Mouse (Mus musculus) kidney, postnatal 0 days (tissue): ENCODE measurements around the gene Sh2d1b2. TPM values are rescaled to one million over a fixed set of nuclear protein-coding genes. Genes with fewer than 3 reads are reported as not detected.

Source experiments
- ATAC-seq: fragments of 200-750 bp; cut with Nextera tagmentation; replicated peaks from 2 replicates; pipeline ENCODE4 v1.8.0; 2017; ENCODE audit warnings: low read depth, moderate number of reproducible peaks, moderate TSS enrichment, moderate library complexity; ENCODE audit not compliant: low FRiP score
- DNase-seq: peaks from one replicate; pipeline ENCODE4 v3.0.0-alpha.2; 2016; ENCODE audit warnings: low spot score
- H3K27ac ChIP-seq: fragments of 300-500 bp; sonication (generic); 2 replicates; pipeline ENCODE4 v1.5.1; 2014; ENCODE audit warnings: mild to moderate bottlenecking
- H3K27me3 ChIP-seq: fragments of 300-500 bp; sonication (generic); 2 replicates; pipeline ENCODE4 v1.6.1; 2014; ENCODE audit warnings: low read length, mixed read lengths; ENCODE audit not compliant: insufficient read depth
- H3K36me3 ChIP-seq: fragments of 300-500 bp; sonication (generic); 2 replicates; pipeline ENCODE4 v1.6.1; 2014; ENCODE audit warnings: low read length, mixed read lengths; ENCODE audit not compliant: insufficient read depth
- H3K4me1 ChIP-seq: fragments of 300-500 bp; sonication (generic); replicated peaks from 2 replicates; pipeline ENCODE4 v1.6.1; 2014; ENCODE audit warnings: antibody characterized with exemption, low read length, mixed read lengths; ENCODE audit not compliant: insufficient read depth
- H3K4me2 ChIP-seq: fragments of 300-500 bp; sonication (generic); 2 replicates; pipeline ENCODE4 v1.6.1; 2014; ENCODE audit warnings: mild to moderate bottlenecking, low read length, moderate library complexity, mixed read lengths
- H3K4me3 ChIP-seq: fragments of 300-500 bp; sonication (generic); replicated peaks from 2 replicates; pipeline ENCODE4 v1.5.1; 2014; ENCODE audit warnings: low read depth, low read length
- H3K9ac ChIP-seq: fragments of 300-500 bp; sonication (generic); 2 replicates; pipeline ENCODE4 v1.6.1; 2014; ENCODE audit warnings: low read depth, low read length
- H3K9me3 ChIP-seq: fragments of 300-500 bp; sonication (generic); replicated peaks from 2 replicates; pipeline ENCODE4 v1.6.1; 2016; ENCODE audit warnings: low read length, inconsistent platforms, mixed read lengths
- CTCF ChIP-seq: IDR thresholded peaks from 2 replicates; pipeline ENCODE4 v1.5.1; 2016; ENCODE audit warnings: antibody characterized with exemption, low read depth, mild to moderate bottlenecking, moderate library complexity
- WGBS: fragments of 180-500 bp; shearing (Covaris S2); extraction: QIAGEN DNeasy Blood & Tissue Kit; methylation state at CpG from one replicate; pipeline ENCODE4 v1.1.7; 2014; 5-methylcytosine and 5-hydroxymethylcytosine counted together
- polyA plus RNA-seq: library from polyadenylated mRNA; unstranded; fragments of >200 nt; fragmentation: Nextera tagmentation; extraction: Ambion mirVana; gene quantifications from 2 replicates; pipeline ENCODE4 v1.2.1, GENCODE M21; 2015

Gene Sh2d1b2
- polyA plus RNA-seq, 1 experiment from 2014 or later, result not detected

DNA sequence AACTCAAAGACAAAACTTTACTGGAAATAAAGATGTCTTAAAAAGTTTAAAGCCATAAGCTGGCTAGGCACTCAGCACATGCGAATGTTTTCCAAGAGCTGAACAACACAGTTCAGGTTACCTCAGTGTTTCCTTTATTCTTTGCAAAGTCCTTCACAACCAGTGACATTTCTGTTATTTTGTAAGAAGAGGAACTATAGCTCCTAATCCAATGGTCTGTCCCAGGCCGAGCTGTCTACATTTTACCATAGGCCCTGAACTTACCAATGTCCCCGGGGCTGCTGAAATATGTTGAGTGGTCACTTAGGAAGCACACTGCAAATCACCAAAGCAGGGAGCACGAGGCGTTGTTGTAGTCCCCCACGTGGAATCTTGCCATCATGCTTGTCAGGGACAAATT lies 37.7 kb downstream of the Sh2d1b2 start:
- ATAC-seq, result no peak
- WGBS, result 75% methylated on average over 6 of the region's 6 CpGs
- no peak overlapping the region for H3K4me3 ChIP-seq
- H3K4me1 ChIP-seq, result no peaks in the 10 kb centered on the region
- no peaks in the 10 kb centered on the region for H3K36me3 ChIP-seq
- no peak for DNase-seq
- TF ChIP-seq CTCF, result no peak
- H3K27me3 ChIP-seq, result no peaks in the 10 kb centered on the region
- no peak overlapping the region for H3K9ac ChIP-seq
- no peaks in the 10 kb centered on the region for H3K9me3 ChIP-seq
- H3K4me2 ChIP-seq, result no peak overlapping the region
- no peak overlapping the region for H3K27ac ChIP-seq

DNA sequence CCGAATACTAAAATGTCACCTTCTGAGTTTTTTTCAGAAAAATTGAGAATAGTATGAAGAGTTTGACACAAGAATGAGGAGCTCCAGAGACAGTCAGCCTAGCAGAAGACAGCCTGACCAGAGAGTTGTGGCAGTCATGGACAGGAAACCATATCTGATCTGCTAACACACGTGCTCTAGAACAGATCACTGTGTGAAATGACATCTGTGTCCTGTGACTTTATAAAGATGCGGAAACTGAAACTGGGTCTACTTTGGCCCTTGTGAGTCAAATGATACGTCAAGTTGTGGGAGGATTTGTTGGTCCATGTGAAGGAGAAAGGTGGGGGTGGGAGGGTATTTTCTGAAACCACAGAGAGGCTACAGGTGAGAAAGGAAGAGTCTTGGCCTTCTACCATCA lies 38.1 kb downstream of the Sh2d1b2 start:
- no peaks in the 10 kb centered on the region for H3K9me3 ChIP-seq
- no peak overlapping the region for H3K27ac ChIP-seq
- H3K4me1 ChIP-seq, result no peaks in the 10 kb centered on the region
- no peak for TF ChIP-seq CTCF
- H3K27me3 ChIP-seq, result no peaks in the 10 kb centered on the region
- no peak for ATAC-seq
- no peak for DNase-seq
- 58% methylated on average over 4 of the region's 4 CpGs for WGBS
- no peak overlapping the region for H3K4me2 ChIP-seq
- no peak overlapping the region for H3K4me3 ChIP-seq
- no peaks in the 10 kb centered on the region for H3K36me3 ChIP-seq
- H3K9ac ChIP-seq, result no peak overlapping the region

DNA sequence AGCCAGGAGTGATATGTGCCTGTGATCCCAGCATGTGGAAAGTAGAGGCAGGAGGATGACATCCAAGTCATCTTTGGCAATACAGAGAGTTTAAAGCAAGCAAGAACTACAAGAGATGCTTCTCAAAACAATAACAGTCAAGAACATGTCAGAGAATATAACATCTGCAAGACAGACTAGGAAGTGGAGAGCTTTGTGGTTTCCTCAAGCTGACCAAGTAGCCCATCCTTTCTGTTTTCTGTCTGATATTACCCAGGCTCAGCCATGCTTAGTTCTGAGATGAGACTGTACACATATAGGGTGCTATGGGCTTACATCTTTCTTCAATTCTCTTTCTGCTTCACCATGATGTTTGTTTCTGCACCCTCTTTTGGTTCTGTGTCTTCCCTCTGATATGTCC lies 40.7 kb downstream of the Sh2d1b2 start:
- TF ChIP-seq CTCF, result no peak
- Histone ChIP-seq H3K4me2 (no peak overlapping the region), H3K36me3 (no peaks in the 10 kb centered on the region), H3K9ac (no peak overlapping the region), H3K9me3 (no peaks in the 10 kb centered on the region), H3K27ac (no peak overlapping the region), H3K4me3 (no peak overlapping the region), H3K4me1 (no peaks in the 10 kb centered on the region), H3K27me3 (no peaks in the 10 kb centered on the region)
- ATAC-seq (no peak), DNase-seq (no peak)

DNA sequence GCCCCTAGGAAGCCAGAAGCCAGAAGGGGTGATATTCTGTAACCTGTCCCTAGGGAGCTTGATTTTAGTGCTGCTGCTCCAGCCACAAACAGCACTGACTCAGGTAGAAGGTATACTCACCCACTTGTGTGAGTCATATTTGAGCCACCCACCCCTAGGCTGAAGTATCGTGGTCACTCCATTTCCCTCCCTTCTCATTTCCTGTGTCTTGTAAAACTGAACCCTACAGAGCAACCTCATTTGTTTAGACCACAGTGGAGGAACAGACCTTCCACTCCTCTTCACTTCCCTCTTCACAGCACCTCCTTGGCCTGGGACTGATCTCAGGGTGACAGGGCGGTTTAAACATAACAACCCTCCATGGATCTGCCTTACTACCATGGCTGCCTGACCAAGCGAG lies 44.5 kb downstream of the Sh2d1b2 start, which contains the start of gene Sh2d1b1:
Sh2d1b1 (plus strand) TSS at position 305 of the 400 bp plus-strand sequence.
- Histone ChIP-seq H3K4me3 (no peak within 1 kb of the TSS), H3K27ac (no peak within 1 kb of the TSS), H3K36me3 (no peaks in the 10 kb centered on the region), H3K27me3 (no peaks in the 10 kb centered on the region), H3K4me2 (no peak within 1 kb of the TSS), H3K9ac (no peak within 1 kb of the TSS), H3K4me1 (no peaks in the 10 kb centered on the region), H3K9me3 (no peaks in the 10 kb centered on the region)
- TF ChIP-seq CTCF, result no peak
- DNase-seq (no peak), ATAC-seq (no peak)
- WGBS, result 72% methylated on average over 2 of the region's 3 CpGs

DNA sequence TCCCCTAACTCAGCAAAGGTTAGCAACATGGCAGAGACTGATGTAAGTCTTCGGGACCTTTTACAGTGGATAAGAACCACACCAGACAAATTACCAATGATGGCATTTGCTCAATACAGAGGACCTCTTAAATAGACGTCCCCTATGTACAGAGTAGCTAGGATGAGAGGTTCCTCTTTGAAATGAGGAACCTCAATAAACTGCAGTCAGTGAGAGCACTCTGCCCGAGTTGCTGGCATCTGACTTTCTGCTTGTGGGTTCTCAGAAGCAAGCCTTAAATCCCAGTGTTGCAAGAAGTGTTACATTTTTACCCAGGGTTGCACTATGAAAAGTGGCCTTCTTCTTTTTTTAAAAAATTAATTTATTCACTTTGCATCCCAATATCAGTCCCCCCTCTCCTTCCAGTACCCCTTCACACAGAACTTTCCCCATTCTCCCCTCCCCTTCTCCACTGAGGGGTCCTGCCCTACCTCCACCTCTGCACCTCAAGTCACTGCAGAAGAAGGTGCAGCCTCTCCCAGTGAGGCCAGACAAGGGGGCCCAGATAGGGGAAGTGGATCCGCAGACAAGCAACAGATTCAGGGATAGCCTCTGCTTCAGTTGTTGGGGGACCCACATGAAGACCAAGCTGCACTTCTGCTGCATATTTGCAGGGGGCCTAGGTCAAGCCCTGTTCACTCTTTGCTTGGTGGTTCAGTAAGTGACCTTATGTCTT lies 50.0 kb downstream of the Sh2d1b2 start:
- Histone ChIP-seq H3K4me3 (no peak overlapping the region), H3K9ac (no peak overlapping the region), H3K9me3 (no peaks in the 10 kb centered on the region), H3K27me3 (no peaks in the 10 kb centered on the region), H3K4me2 (no peak overlapping the region), H3K27ac (no peak overlapping the region), H3K36me3 (no peaks in the 10 kb centered on the region), H3K4me1 (no peaks in the 10 kb centered on the region)
- ATAC-seq, result no peak
- DNase-seq, result no peak
- TF ChIP-seq CTCF, result no peak
- WGBS, result 67% methylated on average over 4 of the region's 4 CpGs

DNA sequence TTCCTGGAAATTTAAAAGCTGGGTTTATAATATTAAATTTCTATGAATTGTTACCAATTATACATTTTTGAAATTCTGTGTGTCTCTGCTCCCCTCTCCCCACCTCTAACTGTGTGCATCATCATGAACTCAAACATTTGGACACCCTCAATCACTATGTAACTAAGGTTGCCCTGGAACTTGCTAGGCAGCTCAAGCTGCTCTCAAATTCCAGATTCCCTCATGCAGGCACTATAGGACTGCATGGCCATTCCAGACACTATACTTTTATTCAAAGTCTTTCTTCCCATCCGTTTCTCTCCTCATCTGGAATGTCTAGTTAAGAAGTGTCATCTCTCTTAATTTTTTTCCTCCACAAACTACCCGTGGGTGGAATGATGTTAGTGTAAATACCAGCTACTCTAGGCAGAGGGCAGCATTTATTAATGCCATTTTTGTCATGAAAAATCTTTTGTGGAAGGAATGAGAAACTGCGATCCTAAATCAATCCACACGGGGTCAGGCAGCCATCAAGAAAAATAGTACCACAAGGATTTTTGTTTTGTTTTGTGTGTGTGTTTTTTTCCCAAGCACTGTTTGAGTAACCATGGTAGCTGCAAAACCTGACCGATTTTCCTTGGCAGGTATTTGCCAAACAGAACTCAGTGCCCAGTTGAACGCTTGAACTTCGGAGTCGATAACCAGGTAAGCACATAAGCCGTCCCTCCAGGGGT lies 59.8 kb downstream of the Sh2d1b2 start:
- H3K27me3 ChIP-seq, result no peaks in the 10 kb centered on the region
- H3K36me3 ChIP-seq, result no peaks in the 10 kb centered on the region
- no peak overlapping the region for H3K9ac ChIP-seq
- H3K9me3 ChIP-seq, result no peaks in the 10 kb centered on the region
- ATAC-seq, result no peak
- no peaks in the 10 kb centered on the region for H3K4me1 ChIP-seq
- no peak overlapping the region for H3K27ac ChIP-seq
- peak; percentile 92 for DNase-seq
- TF ChIP-seq CTCF, result peak; percentile 98
- H3K4me2 ChIP-seq, result no peak overlapping the region
- WGBS, result 37% methylated on average over 9 of the region's 9 CpGs
- no peak overlapping the region for H3K4me3 ChIP-seq
